Mouse (Mus musculus) subcutaneous adipose tissue, adult 2 months (tissue): Measurements from ENCODE around the gene Gpam. TPM values are rescaled to one million over a fixed set of nuclear protein-coding genes. Genes with fewer than 3 reads are reported as not detected.

Experiments used
- polyA plus RNA-seq: library from polyadenylated mRNA; depleted of rRNA; stranded (reverse); fragments of >200 nt; gene quantifications from 2 replicates; pipeline ENCODE4 v1.2.3, GENCODE M21; 2012; ENCODE audit warnings: low replicate concordance; rRNA removed

Gpam gene
- 195 and 242 TPM in 2 replicates for polyA plus RNA-seq

GRCm38 (mm10) chr19:55127072-55127718, at the start of gene Gpam:
TSS of gene Gpam (minus strand) at chr19:55127238.

Other genes starting within 250 kb of the Gpam start
- 0.10 and 0.15 TPM in 2 replicates for gene Tectb, start 53.5 kb upstream of the Gpam start, polyA plus RNA-seq
- gene Gucy2g, start 114.0 kb upstream of the Gpam start, polyA plus RNA-seq = 0.24 and 2.8 TPM in 2 replicates
- 19.0 and 20.4 TPM in 2 replicates for gene Acsl5, start 124.7 kb upstream of the Gpam start, polyA plus RNA-seq
- gene Zdhhc6, start 188.8 kb upstream of the Gpam start, polyA plus RNA-seq = 16.5 and 17.7 TPM in 2 replicates
- 12.9 and 14.9 TPM in 2 replicates for gene Vti1a, start 189.1 kb upstream of the Gpam start, polyA plus RNA-seq